Mouse (Mus musculus): Measurements from ENCODE around the gene Fbxo47.

Fbxo47 gene

GRCm38 (mm10) chr11:97829913-97830476, 54.0 kb downstream of the Fbxo47 start:
- no peak for DNase-seq (ENCODE audit: low read depth)

- DNase-seq (ENCODE audit: low read depth) = no peak
These were observed 54.6 kb downstream of the Fbxo47 start for GRCm38 (mm10) chr11:97829365-97829764.

- DNase-seq (ENCODE audit: low read depth) = no peak
These were observed 56.3 kb downstream of the Fbxo47 start for GRCm38 (mm10) chr11:97827654-97828053.

- DNase-seq (ENCODE audit: low read depth) = no peak
These were observed 57.5 kb downstream of the Fbxo47 start for GRCm38 (mm10) chr11:97826414-97826813.

- no peak for DNase-seq (ENCODE audit: low read depth)
These were observed 58.0 kb downstream of the Fbxo47 start for GRCm38 (mm10) chr11:97825971-97826370.

- DNase-seq (ENCODE audit: low read depth) = no peak
These were observed 58.7 kb downstream of the Fbxo47 start for GRCm38 (mm10) chr11:97825295-97825694.

- no peak for DNase-seq (ENCODE audit: low read depth)
These were observed 59.1 kb downstream of the Fbxo47 start for GRCm38 (mm10) chr11:97824895-97825294.

GRCm38 (mm10) chr11:97824168-97824567, 59.8 kb downstream of the Fbxo47 start:
- no peak for DNase-seq (ENCODE audit: low read depth)

GRCm38 (mm10) chr11:97822840-97823603, 60.9 kb downstream of the Fbxo47 start:
- no peak for DNase-seq (ENCODE audit: low read depth)

- no peak for DNase-seq (ENCODE audit: low read depth)
These were observed 62.4 kb downstream of the Fbxo47 start for GRCm38 (mm10) chr11:97821401-97822064.

GRCm38 (mm10) chr11:97820840-97821239, 63.1 kb downstream of the Fbxo47 start:
- DNase-seq (ENCODE audit: low read depth) = no peak

GRCm38 (mm10) chr11:97819923-97820322, 64.0 kb downstream of the Fbxo47 start:
- no peak for DNase-seq (ENCODE audit: low read depth)

- DNase-seq (ENCODE audit: low read depth) = no peak
These were observed 64.9 kb downstream of the Fbxo47 start for GRCm38 (mm10) chr11:97819102-97819501.

- no peak for DNase-seq (ENCODE audit: low read depth)
These were observed 65.4 kb downstream of the Fbxo47 start for GRCm38 (mm10) chr11:97818571-97818970.

GRCm38 (mm10) chr11:97818003-97818402, 66.0 kb downstream of the Fbxo47 start:
- no peak for DNase-seq (ENCODE audit: low read depth)

GRCm38 (mm10) chr11:97817379-97817778, 66.6 kb downstream of the Fbxo47 start:
- no peak for DNase-seq (ENCODE audit: low read depth)

GRCm38 (mm10) chr11:97816916-97817315, 67.0 kb downstream of the Fbxo47 start:
- DNase-seq (ENCODE audit: low read depth) = no peak

GRCm38 (mm10) chr11:97816176-97816575, 67.8 kb downstream of the Fbxo47 start:
- DNase-seq (ENCODE audit: low read depth) = no peak

- DNase-seq (ENCODE audit: low read depth) = no peak
These were observed 68.2 kb downstream of the Fbxo47 start for GRCm38 (mm10) chr11:97815736-97816135.

- DNase-seq (ENCODE audit: low read depth) = no peak
These were observed 70.0 kb downstream of the Fbxo47 start for GRCm38 (mm10) chr11:97813746-97814515.

- DNase-seq (ENCODE audit: low read depth) = no peak
These were observed 70.9 kb downstream of the Fbxo47 start for GRCm38 (mm10) chr11:97813085-97813484.

GRCm38 (mm10) chr11:97812491-97812921, 71.4 kb downstream of the Fbxo47 start:
- DNase-seq (ENCODE audit: low read depth) = no peak
